Mouse (Mus musculus): ENCODE measurements around the gene Tnfrsf13c. TPM values are rescaled to one million over a fixed set of nuclear protein-coding genes. Genes with fewer than 3 reads are reported as not detected.
A peak's percentile ranks its signal among the peaks of the same experiment; 100 is the strongest.

Gene Tnfrsf13c
- polyA plus RNA-seq (2015; fragmentation: Nextera tagmentation; extraction: Ambion mirVana) = 0.58 and 0.61 TPM in 2 replicates

- H3K9ac ChIP-seq = no peak within 1 kb of the TSS
- peaks cover 11% of the 10 kb centered on the region for H3K4me1 ChIP-seq
- WGBS = 2% methylated on average over 44 of the region's 44 CpGs
- ATAC-seq (ENCODE audit: insufficient number of reproducible peaks, low FRiP score, low TSS enrichment, low read depth) = peak; percentile 56; the same call in 1 of the 2 replicates
- H3K36me3 ChIP-seq = no peaks in the 10 kb centered on the region
- H3K4me3 ChIP-seq (replicated peaks) = peak within 1 kb of the TSS; percentile 38
- H3K4me2 ChIP-seq (replicated peaks) = peak within 1 kb of the TSS; percentile 63
- H3K27ac ChIP-seq (replicated peaks) = no peak within 1 kb of the TSS
- no peaks in the 10 kb centered on the region for H3K9me3 ChIP-seq (replicated peaks)
- peaks cover 31% of the 10 kb centered on the region for H3K27me3 ChIP-seq
Observed at GRCm38 (mm10) chr15:82223657-82224601, at the start of gene Tnfrsf13c. Gene Tnfrsf13c, minus strand, starts transcription at chr15:82224369.

- ATAC-seq (ENCODE audit: insufficient number of reproducible peaks, low FRiP score, low TSS enrichment, low read depth) = no peak
- Histone ChIP-seq H3K9ac (no peak overlapping the region), H3K4me1 (peaks cover 17% of the 10 kb centered on the region), H3K9me3 (replicated peaks) (no peaks in the 10 kb centered on the region), H3K4me3 (replicated peaks) (no peak overlapping the region), H3K27ac (replicated peaks) (no peak overlapping the region), H3K36me3 (no peaks in the 10 kb centered on the region), H3K27me3 (peaks cover 38% of the 10 kb centered on the region), H3K4me2 (replicated peaks) (no peak overlapping the region)
- WGBS = 83% methylated on average over 6 of the region's 6 CpGs
Observed at GRCm38 (mm10) chr15:82272295-82272694, 48.1 kb upstream of the Tnfrsf13c start.

GRCm38 (mm10) chr15:82271201-82271600, 47.0 kb upstream of the Tnfrsf13c start:
- H3K4me3 ChIP-seq (replicated peaks) = no peak overlapping the region
- H3K27me3 ChIP-seq = peaks cover 38% of the 10 kb centered on the region
- ATAC-seq (ENCODE audit: insufficient number of reproducible peaks, low FRiP score, low TSS enrichment, low read depth) = peak; percentile 58
- no peak overlapping the region for H3K4me2 ChIP-seq (replicated peaks)
- peaks cover 15% of the 10 kb centered on the region for H3K4me1 ChIP-seq
- no peaks in the 10 kb centered on the region for H3K36me3 ChIP-seq
- no peak overlapping the region for H3K27ac ChIP-seq (replicated peaks)
- H3K9ac ChIP-seq = no peak overlapping the region
- WGBS = 7% methylated on average over 5 of the region's 5 CpGs
- H3K9me3 ChIP-seq (replicated peaks) = no peaks in the 10 kb centered on the region

- H3K4me1 ChIP-seq = peaks cover 4% of the 10 kb centered on the region; the same call in 1 of the 2 replicates
- H3K36me3 ChIP-seq = no peaks in the 10 kb centered on the region
- peaks cover 21% of the 10 kb centered on the region for H3K27me3 ChIP-seq
- no peaks in the 10 kb centered on the region for H3K9me3 ChIP-seq (replicated peaks)
- H3K4me3 ChIP-seq (replicated peaks) = no peak overlapping the region
- ATAC-seq (ENCODE audit: insufficient number of reproducible peaks, low FRiP score, low TSS enrichment, low read depth) = no peak
- no peak overlapping the region for H3K27ac ChIP-seq (replicated peaks)
- H3K9ac ChIP-seq = no peak overlapping the region
- 80% methylated on average over 9 of the region's 9 CpGs for WGBS
- no peak overlapping the region for H3K4me2 ChIP-seq (replicated peaks)
Observed at GRCm38 (mm10) chr15:82268783-82269182, 44.6 kb upstream of the Tnfrsf13c start.

GRCm38 (mm10) chr15:82268185-82268584, 44.0 kb upstream of the Tnfrsf13c start:
- Histone ChIP-seq H3K9me3 (replicated peaks) (no peaks in the 10 kb centered on the region), H3K4me3 (replicated peaks) (no peak overlapping the region), H3K9ac (no peak overlapping the region), H3K36me3 (no peaks in the 10 kb centered on the region), H3K27ac (replicated peaks) (no peak overlapping the region), H3K4me2 (replicated peaks) (no peak overlapping the region), H3K27me3 (peaks cover 15% of the 10 kb centered on the region), H3K4me1 (peaks cover 4% of the 10 kb centered on the region; the same call in 1 of the 2 replicates)
- 24% methylated on average over 3 of the region's 3 CpGs for WGBS
- no peak for ATAC-seq (ENCODE audit: insufficient number of reproducible peaks, low FRiP score, low TSS enrichment, low read depth)

- Histone ChIP-seq H3K36me3 (no peaks in the 10 kb centered on the region), H3K27me3 (0 out of 2 replicates have a peak, but pooled peaks cover 1% of the 10 kb centered on the region), H3K4me1 (peaks cover 4% of the 10 kb centered on the region; the same call in 1 of the 2 replicates), H3K4me2 (replicated peaks) (no peak overlapping the region), H3K9ac (no peak overlapping the region), H3K4me3 (replicated peaks) (no peak overlapping the region), H3K27ac (replicated peaks) (no peak overlapping the region), H3K9me3 (replicated peaks) (no peaks in the 10 kb centered on the region)
- no peak for ATAC-seq (ENCODE audit: insufficient number of reproducible peaks, low FRiP score, low TSS enrichment, low read depth)
- WGBS = 13% methylated on average over 6 of the region's 6 CpGs
Observed at GRCm38 (mm10) chr15:82266356-82266755, 42.2 kb upstream of the Tnfrsf13c start.

GRCm38 (mm10) chr15:82259510-82259909, 35.3 kb upstream of the Tnfrsf13c start:
- no peak for ATAC-seq (ENCODE audit: insufficient number of reproducible peaks, low FRiP score, low TSS enrichment, low read depth)
- H3K27me3 ChIP-seq = peaks cover 5% of the 10 kb centered on the region; the same call in 1 of the 2 replicates
- no peaks in the 10 kb centered on the region for H3K9me3 ChIP-seq (replicated peaks)
- no peak overlapping the region for H3K4me2 ChIP-seq (replicated peaks)
- 12% methylated on average over 16 of the region's 16 CpGs for WGBS
- H3K9ac ChIP-seq = no peak overlapping the region
- H3K4me3 ChIP-seq (replicated peaks) = no peak overlapping the region
- H3K4me1 ChIP-seq = peaks cover 2% of the 10 kb centered on the region; the same call in 1 of the 2 replicates
- H3K36me3 ChIP-seq = no peaks in the 10 kb centered on the region
- H3K27ac ChIP-seq (replicated peaks) = no peak overlapping the region

- H3K27me3 ChIP-seq = peaks cover 5% of the 10 kb centered on the region; the same call in 1 of the 2 replicates
- no peaks in the 10 kb centered on the region; the same call in 1 of the 2 replicates for H3K4me1 ChIP-seq
- H3K4me3 ChIP-seq (replicated peaks) = no peak overlapping the region
- H3K4me2 ChIP-seq (replicated peaks) = no peak overlapping the region
- 17% methylated on average over 10 of the region's 10 CpGs for WGBS
- H3K9me3 ChIP-seq (replicated peaks) = no peaks in the 10 kb centered on the region
- H3K27ac ChIP-seq (replicated peaks) = no peak overlapping the region
- ATAC-seq (ENCODE audit: insufficient number of reproducible peaks, low FRiP score, low TSS enrichment, low read depth) = no peak; the same call in 1 of the 2 replicates
- no peaks in the 10 kb centered on the region for H3K36me3 ChIP-seq
- no peak overlapping the region for H3K9ac ChIP-seq
Observed at GRCm38 (mm10) chr15:82255944-82256383, 31.8 kb upstream of the Tnfrsf13c start.

- no peaks in the 10 kb centered on the region for H3K36me3 ChIP-seq
- no peaks in the 10 kb centered on the region; the same call in 1 of the 2 replicates for H3K4me1 ChIP-seq
- H3K27ac ChIP-seq (replicated peaks) = no peak overlapping the region
- H3K9me3 ChIP-seq (replicated peaks) = no peaks in the 10 kb centered on the region
- no peak overlapping the region for H3K4me3 ChIP-seq (replicated peaks)
- H3K9ac ChIP-seq = no peak overlapping the region
- H3K4me2 ChIP-seq (replicated peaks) = no peak overlapping the region
- H3K27me3 ChIP-seq = peaks cover 5% of the 10 kb centered on the region; the same call in 1 of the 2 replicates
- 40% methylated on average over 4 of the region's 4 CpGs for WGBS
- no peak for ATAC-seq (ENCODE audit: insufficient number of reproducible peaks, low FRiP score, low TSS enrichment, low read depth)
Observed at GRCm38 (mm10) chr15:82255248-82255647, 31.1 kb upstream of the Tnfrsf13c start.

- H3K4me2 ChIP-seq (replicated peaks) = no peak within 1 kb of the TSS
- H3K36me3 ChIP-seq = no peaks in the 10 kb centered on the region
- WGBS = 86% methylated on average over 6 of the region's 6 CpGs
- no peaks in the 10 kb centered on the region for H3K27me3 ChIP-seq
- H3K9me3 ChIP-seq (replicated peaks) = no peaks in the 10 kb centered on the region
- no peak within 1 kb of the TSS for H3K9ac ChIP-seq
- H3K4me3 ChIP-seq (replicated peaks) = no peak within 1 kb of the TSS
- no peak for ATAC-seq (ENCODE audit: insufficient number of reproducible peaks, low FRiP score, low TSS enrichment, low read depth)
- H3K27ac ChIP-seq (replicated peaks) = no peak within 1 kb of the TSS
- no peaks in the 10 kb centered on the region; the same call in 1 of the 2 replicates for H3K4me1 ChIP-seq
Observed at GRCm38 (mm10) chr15:82252097-82252496, 27.9 kb upstream of the Tnfrsf13c start, which contains the start of gene 1500009C09Rik. Gene 1500009C09Rik, plus strand, starts transcription at chr15:82252397.

- Histone ChIP-seq H3K27me3 (no peaks in the 10 kb centered on the region), H3K36me3 (no peaks in the 10 kb centered on the region), H3K9me3 (replicated peaks) (no peaks in the 10 kb centered on the region), H3K4me1 (no peaks in the 10 kb centered on the region; the same call in 1 of the 2 replicates), H3K27ac (replicated peaks) (no peak overlapping the region), H3K4me3 (replicated peaks) (no peak overlapping the region), H3K9ac (no peak overlapping the region), H3K4me2 (replicated peaks) (no peak overlapping the region)
- 97% methylated on average over 3 of the region's 3 CpGs for WGBS
- no peak for ATAC-seq (ENCODE audit: insufficient number of reproducible peaks, low FRiP score, low TSS enrichment, low read depth)
Observed at GRCm38 (mm10) chr15:82251579-82251978, 27.4 kb upstream of the Tnfrsf13c start.

All from embryonic facial prominence, embryonic 15.5 days (tissue).